Mouse (Mus musculus): ENCODE measurements at regions not wholly inside any gene's neighbourhood (a gene's known extent, or its start where the extent isn't known, plus 50 kb on each side); places are given as distances from the start of the nearest gene placed in this dataset.

DNA sequence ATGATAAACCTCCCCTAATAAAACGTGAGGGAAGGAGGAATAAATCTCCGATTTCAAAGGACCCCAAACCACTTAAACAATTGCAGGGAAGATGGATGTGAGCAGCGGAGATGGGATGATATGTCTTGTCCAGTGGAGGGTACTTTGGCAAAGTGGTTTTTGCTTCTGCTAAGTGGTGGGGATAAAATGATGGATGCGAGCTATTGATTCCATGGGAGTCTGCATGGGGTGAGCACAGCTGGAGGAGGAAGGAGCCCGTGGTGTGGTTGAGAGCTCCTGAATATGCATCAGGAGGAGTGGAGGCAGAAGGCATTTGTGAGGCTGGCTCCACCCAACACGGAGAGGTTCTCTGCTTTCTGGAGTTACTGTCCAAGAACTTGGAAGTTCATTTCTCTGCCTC is 227.6 kb upstream of the Eef2kmt start:
- no peak overlapping the region for H3K4me2 ChIP-seq (ENCODE audit: low read length)
- 35% methylated on average over 6 of the region's 6 CpGs for WGBS
- no peak for ATAC-seq
- no peaks in the 10 kb centered on the region for H3K4me1 ChIP-seq (ENCODE audit: control insufficient read depth, insufficient read depth, low read length)
- no peak overlapping the region for H3K27ac ChIP-seq (ENCODE audit: low read depth, low read length)
- no peak for DNase-seq (ENCODE audit: low spot score)
- no peak overlapping the region for H3K9ac ChIP-seq (ENCODE audit: low read length)
- H3K36me3 ChIP-seq (ENCODE audit: control insufficient read depth, insufficient read depth, low read length) = no peaks in the 10 kb centered on the region
- H3K4me3 ChIP-seq (ENCODE audit: low read depth, low read length) = no peak overlapping the region
- H3K27me3 ChIP-seq (replicated peaks; ENCODE audit: control insufficient read depth, insufficient read depth, low read length) = no peaks in the 10 kb centered on the region
- H3K9me3 ChIP-seq (replicated peaks; ENCODE audit: control insufficient read depth, low read length) = no peaks in the 10 kb centered on the region

DNA sequence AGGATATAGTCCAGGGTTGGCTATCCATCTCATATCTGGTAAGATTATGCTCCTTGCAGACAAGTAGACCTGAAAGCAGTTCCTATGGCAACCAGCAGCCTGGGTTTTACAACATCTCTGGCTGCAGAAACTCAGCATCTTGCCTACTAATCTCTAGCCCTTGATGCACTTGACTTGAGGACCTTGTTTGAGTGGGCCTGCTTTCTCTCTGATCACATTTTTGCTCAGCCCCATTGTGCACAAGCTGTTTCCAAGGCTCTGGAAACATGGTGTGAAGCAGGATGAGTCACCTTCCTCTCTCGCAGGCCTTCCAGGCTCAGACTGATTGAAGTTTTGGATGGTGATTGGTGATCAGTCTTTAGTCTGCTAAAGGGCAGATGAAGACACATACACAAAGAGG is 224.4 kb upstream of the Eef2kmt start:
- no peaks in the 10 kb centered on the region for H3K36me3 ChIP-seq (ENCODE audit: control insufficient read depth, insufficient read depth, low read length)
- H3K27me3 ChIP-seq (replicated peaks; ENCODE audit: control insufficient read depth, insufficient read depth, low read length) = no peaks in the 10 kb centered on the region
- no peaks in the 10 kb centered on the region for H3K9me3 ChIP-seq (replicated peaks; ENCODE audit: control insufficient read depth, low read length)
- ATAC-seq = no peak
- H3K4me3 ChIP-seq (ENCODE audit: low read depth, low read length) = no peak overlapping the region
- H3K9ac ChIP-seq (ENCODE audit: low read length) = no peak overlapping the region
- DNase-seq (ENCODE audit: low spot score) = no peak
- no peak overlapping the region for H3K4me2 ChIP-seq (ENCODE audit: low read length)
- no peak overlapping the region for H3K27ac ChIP-seq (ENCODE audit: low read depth, low read length)
- WGBS = 100% methylated on average over 1 of the region's 1 CpGs
- no peaks in the 10 kb centered on the region for H3K4me1 ChIP-seq (ENCODE audit: control insufficient read depth, insufficient read depth, low read length)

DNA sequence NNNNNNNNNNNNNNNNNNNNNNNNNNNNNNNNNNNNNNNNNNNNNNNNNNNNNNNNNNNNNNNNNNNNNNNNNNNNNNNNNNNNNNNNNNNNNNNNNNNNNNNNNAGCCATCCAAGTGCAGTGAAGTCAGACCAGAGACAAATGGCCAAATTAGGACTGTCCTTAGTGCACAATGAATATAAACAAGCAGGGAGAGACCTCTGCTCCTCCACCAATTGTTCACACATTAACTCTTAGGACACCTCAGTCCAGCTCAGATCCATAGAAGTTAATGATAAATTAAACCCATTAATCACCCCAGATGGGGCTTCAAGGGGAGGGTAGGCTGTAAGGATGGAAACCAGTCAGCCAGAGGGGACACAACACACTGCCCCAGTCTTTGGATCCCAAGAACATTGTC is 223.2 kb upstream of the Eef2kmt start:
- Histone ChIP-seq H3K27ac (ENCODE audit: low read depth, low read length) (no peak overlapping the region), H3K4me1 (ENCODE audit: control insufficient read depth, insufficient read depth, low read length) (0 out of 2 replicates have a peak, but pooled peaks cover 2% of the 10 kb centered on the region), H3K9me3 (replicated peaks; ENCODE audit: control insufficient read depth, low read length) (no peaks in the 10 kb centered on the region), H3K4me3 (ENCODE audit: low read depth, low read length) (no peak overlapping the region), H3K36me3 (ENCODE audit: control insufficient read depth, insufficient read depth, low read length) (no peaks in the 10 kb centered on the region), H3K9ac (ENCODE audit: low read length) (no peak overlapping the region), H3K27me3 (replicated peaks; ENCODE audit: control insufficient read depth, insufficient read depth, low read length) (no peaks in the 10 kb centered on the region), H3K4me2 (ENCODE audit: low read length) (no peak overlapping the region)
- ATAC-seq (no peak), DNase-seq (ENCODE audit: low spot score) (no peak)

DNA sequence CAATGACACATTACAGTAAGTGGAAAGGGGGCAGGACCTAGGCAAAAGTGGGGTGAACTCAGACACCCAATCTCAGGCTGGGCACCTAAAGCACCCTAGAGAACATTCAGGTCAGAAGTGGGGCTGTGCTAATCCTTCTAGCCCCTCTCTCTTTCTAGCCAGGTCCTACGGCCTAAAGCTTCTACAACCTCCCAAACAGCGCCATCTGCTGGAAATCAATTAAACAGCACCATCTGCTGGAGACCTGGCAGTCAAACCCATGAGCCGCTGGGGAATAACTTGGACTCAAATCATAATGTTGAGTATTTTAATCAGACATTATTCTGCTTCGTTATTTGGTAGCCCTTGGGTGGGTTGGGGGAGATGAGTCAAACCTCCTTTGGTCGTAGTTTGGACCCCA is 215.5 kb upstream of the Eef2kmt start:
- Histone ChIP-seq H3K4me2 (ENCODE audit: low read length) (no peak overlapping the region), H3K4me3 (ENCODE audit: low read depth, low read length) (no peak overlapping the region), H3K36me3 (ENCODE audit: control insufficient read depth, insufficient read depth, low read length) (no peaks in the 10 kb centered on the region), H3K9me3 (replicated peaks; ENCODE audit: control insufficient read depth, low read length) (no peaks in the 10 kb centered on the region), H3K4me1 (ENCODE audit: control insufficient read depth, insufficient read depth, low read length) (0 out of 2 replicates have a peak, but pooled peaks cover 2% of the 10 kb centered on the region), H3K27ac (ENCODE audit: low read depth, low read length) (no peak overlapping the region), H3K9ac (ENCODE audit: low read length) (no peak overlapping the region), H3K27me3 (replicated peaks; ENCODE audit: control insufficient read depth, insufficient read depth, low read length) (no peaks in the 10 kb centered on the region)
- peak; percentile 65 for DNase-seq (ENCODE audit: low spot score)
- whole genome bisulfite sequencing = 18% methylated on average over 5 of the region's 5 CpGs
- ATAC-seq = no peak

DNA sequence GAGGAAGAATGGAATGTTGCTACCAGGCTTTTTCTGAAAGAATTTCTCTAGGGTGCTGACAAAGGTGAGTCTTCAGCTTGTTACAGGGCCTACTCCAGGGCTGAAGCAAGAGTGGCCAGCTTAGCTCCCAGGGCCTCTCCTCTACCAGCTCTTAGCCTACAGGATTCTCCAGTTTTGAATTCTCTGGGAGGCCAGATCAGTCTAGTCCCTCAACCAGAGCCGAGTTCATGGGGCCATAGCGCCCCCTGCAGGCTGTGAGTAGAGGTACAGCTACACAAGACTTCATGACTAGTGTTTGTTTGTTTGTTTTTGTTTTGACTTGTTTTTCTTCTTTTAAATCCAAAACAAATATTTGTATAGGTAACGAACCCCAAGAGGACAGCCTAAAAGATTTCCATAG is 211.8 kb upstream of the Eef2kmt start:
- H3K27me3 ChIP-seq (replicated peaks; ENCODE audit: control insufficient read depth, insufficient read depth, low read length) = no peaks in the 10 kb centered on the region
- 4% methylated on average over 3 of the region's 3 CpGs for WGBS
- H3K4me2 ChIP-seq (ENCODE audit: low read length) = no peak overlapping the region
- ATAC-seq = no peak
- no peaks in the 10 kb centered on the region for H3K9me3 ChIP-seq (replicated peaks; ENCODE audit: control insufficient read depth, low read length)
- H3K4me3 ChIP-seq (ENCODE audit: low read depth, low read length) = no peak overlapping the region
- no peak overlapping the region for H3K27ac ChIP-seq (ENCODE audit: low read depth, low read length)
- H3K9ac ChIP-seq (ENCODE audit: low read length) = no peak overlapping the region
- peak; percentile 64 for DNase-seq (ENCODE audit: low spot score)
- H3K36me3 ChIP-seq (ENCODE audit: control insufficient read depth, insufficient read depth, low read length) = no peaks in the 10 kb centered on the region
- no peaks in the 10 kb centered on the region for H3K4me1 ChIP-seq (ENCODE audit: control insufficient read depth, insufficient read depth, low read length)

DNA sequence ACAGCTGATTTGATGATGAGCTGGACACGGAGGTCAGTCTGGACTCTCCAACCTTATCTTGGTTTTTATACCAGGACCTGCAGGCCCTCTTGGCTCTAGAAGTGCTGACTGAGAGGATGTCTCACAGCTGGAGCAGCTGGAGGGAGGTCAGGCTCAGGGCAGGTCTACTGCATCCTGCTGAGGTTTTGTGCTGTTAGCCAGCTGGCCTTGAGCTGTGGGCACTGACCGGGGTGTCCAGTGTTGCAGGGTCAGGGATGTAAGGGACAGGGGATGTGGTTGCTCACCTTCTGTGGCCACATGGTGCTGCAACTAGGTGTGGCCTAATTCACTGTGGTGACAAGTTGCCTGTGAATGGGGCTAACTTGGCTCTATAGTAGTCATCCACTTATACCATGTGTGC is 211.0 kb upstream of the Eef2kmt start:
- no peak for ATAC-seq
- no peak overlapping the region for H3K4me2 ChIP-seq (ENCODE audit: low read length)
- no peaks in the 10 kb centered on the region for H3K36me3 ChIP-seq (ENCODE audit: control insufficient read depth, insufficient read depth, low read length)
- no peak overlapping the region for H3K4me3 ChIP-seq (ENCODE audit: low read depth, low read length)
- 60% methylated on average over 2 of the region's 2 CpGs for WGBS
- H3K4me1 ChIP-seq (ENCODE audit: control insufficient read depth, insufficient read depth, low read length) = no peaks in the 10 kb centered on the region
- no peak overlapping the region for H3K9ac ChIP-seq (ENCODE audit: low read length)
- no peaks in the 10 kb centered on the region for H3K9me3 ChIP-seq (replicated peaks; ENCODE audit: control insufficient read depth, low read length)
- H3K27me3 ChIP-seq (replicated peaks; ENCODE audit: control insufficient read depth, insufficient read depth, low read length) = no peaks in the 10 kb centered on the region
- no peak for DNase-seq (ENCODE audit: low spot score)
- H3K27ac ChIP-seq (ENCODE audit: low read depth, low read length) = no peak overlapping the region

DNA sequence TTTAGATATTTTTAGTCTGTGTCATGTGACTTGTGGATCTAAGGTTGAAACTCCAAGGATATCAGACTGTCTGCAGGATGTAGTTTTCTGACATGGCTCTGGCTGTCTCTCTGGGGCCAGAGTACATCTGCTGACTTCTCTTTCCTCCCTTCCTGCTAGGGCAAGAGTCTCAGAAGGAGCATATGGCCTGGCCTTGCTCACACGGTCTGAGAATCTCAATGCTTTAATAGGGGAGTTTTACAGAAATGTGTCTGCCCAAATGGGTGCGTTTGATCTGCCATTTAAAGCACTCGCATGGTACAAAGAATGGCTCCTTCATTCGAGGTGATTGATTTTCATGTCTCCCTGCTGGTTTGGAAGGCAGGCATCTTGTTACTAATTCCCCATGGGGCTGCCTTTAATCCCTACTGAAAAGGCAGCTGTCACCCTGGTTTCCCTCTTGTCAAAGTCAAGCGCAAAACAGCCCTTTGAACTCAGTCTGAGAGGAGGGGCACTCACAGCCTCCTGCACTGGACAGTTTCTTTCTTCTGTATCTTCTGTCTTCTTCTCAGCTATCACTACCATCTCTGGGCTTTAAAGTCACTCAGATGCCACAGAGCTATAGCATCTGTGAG is 199.7 kb upstream of the Eef2kmt start:
- WGBS = 1% methylated on average over 5 of the region's 5 CpGs
- H3K4me1 ChIP-seq (ENCODE audit: control insufficient read depth, insufficient read depth, low read length) = peaks cover 8% of the 10 kb centered on the region
- no peaks in the 10 kb centered on the region for H3K27me3 ChIP-seq (replicated peaks; ENCODE audit: control insufficient read depth, insufficient read depth, low read length)
- ATAC-seq (peak; percentile 58; the same call in 1 of the 2 replicates), DNase-seq (ENCODE audit: low spot score) (peak; percentile 53)
- H3K27ac ChIP-seq (ENCODE audit: low read depth, low read length) = 0 out of 2 replicates have a peak overlapping the region, but pooled peaks have one; percentile 21
- H3K9ac ChIP-seq (ENCODE audit: low read length) = no peak overlapping the region
- H3K36me3 ChIP-seq (ENCODE audit: control insufficient read depth, insufficient read depth, low read length) = no peaks in the 10 kb centered on the region
- H3K4me2 ChIP-seq (ENCODE audit: low read length) = no peak overlapping the region
- no peak overlapping the region for H3K4me3 ChIP-seq (ENCODE audit: low read depth, low read length)
- H3K9me3 ChIP-seq (replicated peaks; ENCODE audit: control insufficient read depth, low read length) = no peaks in the 10 kb centered on the region

DNA sequence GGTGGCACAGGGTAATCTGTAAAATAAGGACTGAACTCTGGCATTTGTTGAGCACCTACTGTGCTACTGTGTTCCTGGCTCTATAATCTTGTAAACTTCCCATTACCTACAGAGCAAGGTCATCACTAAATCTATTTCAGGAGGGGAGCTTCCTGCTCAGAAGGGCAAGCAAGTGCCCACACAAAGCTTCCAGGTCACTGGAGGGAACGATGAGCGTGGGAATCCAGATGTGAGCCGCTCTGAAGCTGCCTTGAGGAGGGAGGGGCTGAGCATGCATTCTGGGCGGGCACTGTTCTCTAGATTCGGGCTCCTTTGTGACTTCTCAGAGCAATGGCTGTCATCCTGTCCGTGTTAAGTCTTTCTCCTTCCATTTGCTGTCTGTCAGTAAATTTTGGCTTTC is 198.5 kb upstream of the Eef2kmt start:
- H3K36me3 ChIP-seq (ENCODE audit: control insufficient read depth, insufficient read depth, low read length) = no peaks in the 10 kb centered on the region
- H3K4me2 ChIP-seq (ENCODE audit: low read length) = no peak overlapping the region
- H3K27ac ChIP-seq (ENCODE audit: low read depth, low read length) = no peak overlapping the region
- DNase-seq (ENCODE audit: low spot score) (no peak), ATAC-seq (no peak)
- 9% methylated on average over 6 of the region's 6 CpGs for WGBS
- no peaks in the 10 kb centered on the region for H3K9me3 ChIP-seq (replicated peaks; ENCODE audit: control insufficient read depth, low read length)
- no peak overlapping the region for H3K9ac ChIP-seq (ENCODE audit: low read length)
- no peaks in the 10 kb centered on the region for H3K27me3 ChIP-seq (replicated peaks; ENCODE audit: control insufficient read depth, insufficient read depth, low read length)
- no peak overlapping the region for H3K4me3 ChIP-seq (ENCODE audit: low read depth, low read length)
- peaks cover 8% of the 10 kb centered on the region for H3K4me1 ChIP-seq (ENCODE audit: control insufficient read depth, insufficient read depth, low read length)

DNA sequence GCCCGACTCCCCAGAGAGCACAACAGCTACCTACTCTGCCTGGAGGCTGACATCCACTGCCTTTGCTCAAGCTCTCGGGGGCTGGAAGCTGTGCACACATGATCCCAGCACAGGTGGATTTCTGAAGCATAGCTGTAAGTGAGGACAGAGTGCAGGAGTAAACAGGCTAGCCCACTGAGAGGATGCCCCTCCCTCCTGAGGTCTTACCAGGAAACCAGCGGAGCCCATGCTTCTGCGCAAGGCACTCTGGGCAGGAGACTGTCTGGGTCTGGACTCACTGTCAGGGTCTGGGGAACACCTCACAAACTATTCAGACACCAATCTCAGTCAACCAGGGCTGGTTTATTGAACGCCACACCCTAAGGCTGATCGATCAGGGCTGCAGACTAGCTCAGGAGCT is 197.2 kb upstream of the Eef2kmt start:
- ATAC-seq (no peak), DNase-seq (ENCODE audit: low spot score) (no peak)
- Histone ChIP-seq H3K4me1 (ENCODE audit: control insufficient read depth, insufficient read depth, low read length) (peaks cover 8% of the 10 kb centered on the region), H3K27ac (ENCODE audit: low read depth, low read length) (no peak overlapping the region), H3K4me3 (ENCODE audit: low read depth, low read length) (no peak overlapping the region), H3K36me3 (ENCODE audit: control insufficient read depth, insufficient read depth, low read length) (no peaks in the 10 kb centered on the region), H3K9me3 (replicated peaks; ENCODE audit: control insufficient read depth, low read length) (no peaks in the 10 kb centered on the region), H3K27me3 (replicated peaks; ENCODE audit: control insufficient read depth, insufficient read depth, low read length) (no peaks in the 10 kb centered on the region), H3K4me2 (ENCODE audit: low read length) (no peak overlapping the region), H3K9ac (ENCODE audit: low read length) (no peak overlapping the region)
- WGBS = 87% methylated on average over 6 of the region's 6 CpGs
